Mouse (Mus musculus) lung, embryonic 16.5 days (tissue): ENCODE results near the gene Hoxa7. TPM values are rescaled to one million over a fixed set of nuclear protein-coding genes. Genes with fewer than 3 reads are reported as not detected.

ENCODE experiments used
- ATAC-seq: fragments of 200-750 bp; cut with Nextera tagmentation; 2 replicates; pipeline ENCODE4 v1.8.0; 2017; ENCODE audit warnings: low read depth, mild to moderate bottlenecking, moderate library complexity
- H3K27ac ChIP-seq: fragments of 300-500 bp; sonication (generic); 2 replicates; pipeline ENCODE4 v1.5.1; 2014; ENCODE audit warnings: mild to moderate bottlenecking, control low read depth, low read length
- H3K27me3 ChIP-seq: fragments of 300-500 bp; sonication (generic); 2 replicates; pipeline ENCODE4 v1.6.1; 2014; ENCODE audit warnings: low read depth, low read length, mixed read lengths; ENCODE audit not compliant: control insufficient read depth, insufficient read depth
- H3K36me3 ChIP-seq: fragments of 300-500 bp; sonication (generic); 2 replicates; pipeline ENCODE4 v1.6.1; 2014; ENCODE audit warnings: low read length; ENCODE audit not compliant: control insufficient read depth, insufficient read depth
- H3K4me1 ChIP-seq: fragments of 300-500 bp; sonication (generic); replicated peaks from 2 replicates; pipeline ENCODE4 v1.6.1; 2014; ENCODE audit warnings: low read length, mixed read lengths; ENCODE audit not compliant: control insufficient read depth, insufficient read depth
- H3K4me2 ChIP-seq: fragments of 300-500 bp; sonication (generic); 2 replicates; pipeline ENCODE4 v1.6.1; 2014; ENCODE audit warnings: low read depth, low read length, control low read depth
- H3K4me3 ChIP-seq: fragments of 300-500 bp; sonication (generic); 2 replicates; pipeline ENCODE4 v1.5.1; 2014; ENCODE audit warnings: mild to moderate bottlenecking, low read length, control low read depth
- H3K9ac ChIP-seq: fragments of 300-500 bp; sonication (generic); 2 replicates; pipeline ENCODE4 v1.6.1; 2014; ENCODE audit warnings: low read length, control low read depth
- H3K9me3 ChIP-seq: fragments of 300-500 bp; sonication (generic); 2 replicates; pipeline ENCODE4 v1.6.1; 2016; ENCODE audit warnings: low read length; ENCODE audit not compliant: control insufficient read depth
- WGBS: fragments of 180-500 bp; shearing (Covaris S2); extraction: QIAGEN DNeasy Blood & Tissue Kit; methylation state at CpG from one replicate; pipeline ENCODE4 v1.1.7; 2014; 5-methylcytosine and 5-hydroxymethylcytosine counted together
- polyA plus RNA-seq: library from polyadenylated mRNA; unstranded; fragments of >200 nt; fragmentation: Nextera tagmentation; extraction: Ambion mirVana; gene quantifications from 2 replicates; pipeline ENCODE4 v1.2.1, GENCODE M21; 2015

The Hoxa7 gene
- polyA plus RNA-seq, 1 experiment from 2014 or later: 5.8 TPM

GRCm38 (mm10) chr6:52203371-52204049 is 18.1 kb downstream of the Hoxa7 start:
- Histone ChIP-seq H3K36me3 (no peaks in the 10 kb centered on the region), H3K27ac (peak overlapping the region; percentile 93), H3K4me1 (peaks cover 6% of the 10 kb centered on the region), H3K4me3 (peak overlapping the region; percentile 85), H3K9me3 (no peaks in the 10 kb centered on the region), H3K27me3 (peaks cover 55% of the 10 kb centered on the region), H3K9ac (peak overlapping the region; percentile 97), H3K4me2 (peak overlapping the region; percentile 73)
- no peak; the same call in 1 of the 2 replicates for ATAC-seq
- WGBS: under 1% methylated on average over 45 of the region's 46 CpGs

DNA sequence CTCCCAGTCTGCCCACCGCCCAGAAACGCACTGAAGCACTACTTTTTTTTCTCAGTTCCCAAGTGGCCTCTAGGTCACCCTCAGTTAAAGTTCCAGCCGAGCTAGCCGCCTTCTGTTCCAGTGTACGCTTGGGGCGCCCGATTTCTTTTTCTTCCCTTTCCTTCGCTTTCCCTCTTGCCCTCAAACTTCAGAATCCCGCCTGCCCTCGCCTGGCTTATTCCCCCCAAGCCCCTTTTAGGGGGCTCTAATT is 18.6 kb downstream of the Hoxa7 start:
- 2% methylated on average over 10 of the region's 10 CpGs for WGBS
- Histone ChIP-seq H3K9me3 (no peaks in the 10 kb centered on the region), H3K9ac (peak overlapping the region; percentile 97), H3K36me3 (no peaks in the 10 kb centered on the region), H3K4me3 (peak overlapping the region; percentile 85), H3K4me2 (peak overlapping the region; percentile 73), H3K4me1 (peaks cover 7% of the 10 kb centered on the region), H3K27me3 (peaks cover 51% of the 10 kb centered on the region), H3K27ac (peak overlapping the region; percentile 93)
- ATAC-seq: no peak

- H3K27ac ChIP-seq: peak overlapping the region; percentile 93
- peaks cover 9% of the 10 kb centered on the region for H3K4me1 ChIP-seq
- no peak for ATAC-seq
- no peaks in the 10 kb centered on the region for H3K36me3 ChIP-seq
- 5% methylated on average over 22 of the region's 22 CpGs for WGBS
- peak overlapping the region; percentile 85 for H3K4me3 ChIP-seq
- peak overlapping the region; percentile 97 for H3K9ac ChIP-seq
- peaks cover 52% of the 10 kb centered on the region for H3K27me3 ChIP-seq
- peak overlapping the region; percentile 73 for H3K4me2 ChIP-seq
- no peaks in the 10 kb centered on the region for H3K9me3 ChIP-seq
These were observed 19.1 kb downstream of the Hoxa7 start for GRCm38 (mm10) chr6:52202362-52203120.

GRCm38 (mm10) chr6:52201269-52201668 is 20.4 kb downstream of the Hoxa7 start:
- Histone ChIP-seq H3K27me3 (peaks cover 46% of the 10 kb centered on the region), H3K27ac (peak overlapping the region; percentile 84), H3K9ac (peak overlapping the region; percentile 97), H3K4me2 (peak overlapping the region; percentile 73), H3K9me3 (no peaks in the 10 kb centered on the region), H3K36me3 (no peaks in the 10 kb centered on the region), H3K4me1 (peaks cover 15% of the 10 kb centered on the region), H3K4me3 (peak overlapping the region; percentile 85)
- no peak for ATAC-seq
- WGBS: 9% methylated on average over 1 of the region's 1 CpGs

- peaks cover 20% of the 10 kb centered on the region for H3K4me1 ChIP-seq
- no peaks in the 10 kb centered on the region for H3K9me3 ChIP-seq
- H3K27me3 ChIP-seq: peaks cover 46% of the 10 kb centered on the region
- H3K36me3 ChIP-seq: no peaks in the 10 kb centered on the region
- H3K27ac ChIP-seq: peak overlapping the region; percentile 84
- H3K4me3 ChIP-seq: peak overlapping the region; percentile 85
- no peak for ATAC-seq
- peak overlapping the region; percentile 73 for H3K4me2 ChIP-seq
- peak overlapping the region; percentile 97 for H3K9ac ChIP-seq
- 15% methylated on average over 10 of the region's 10 CpGs for WGBS
These were observed 20.9 kb downstream of the Hoxa7 start for GRCm38 (mm10) chr6:52200751-52201250.

- Histone ChIP-seq H3K9me3 (no peaks in the 10 kb centered on the region), H3K4me2 (peak overlapping the region; percentile 73), H3K36me3 (no peaks in the 10 kb centered on the region), H3K4me1 (peaks cover 23% of the 10 kb centered on the region), H3K4me3 (peak overlapping the region; percentile 85), H3K9ac (peak overlapping the region; percentile 97), H3K27ac (peak overlapping the region; percentile 84), H3K27me3 (peaks cover 50% of the 10 kb centered on the region)
- WGBS: 7% methylated on average over 30 of the region's 30 CpGs
- ATAC-seq: no peak
These were observed 21.4 kb downstream of the Hoxa7 start for GRCm38 (mm10) chr6:52200073-52200750.

GRCm38 (mm10) chr6:52197271-52197670 is 24.4 kb downstream of the Hoxa7 start:
- H3K4me2 ChIP-seq: peak overlapping the region; percentile 55
- H3K4me1 ChIP-seq: peaks cover 40% of the 10 kb centered on the region
- H3K9me3 ChIP-seq: no peaks in the 10 kb centered on the region
- no peaks in the 10 kb centered on the region for H3K36me3 ChIP-seq
- H3K27ac ChIP-seq: peak overlapping the region; percentile 87
- WGBS: 4% methylated on average over 10 of the region's 10 CpGs
- peaks cover 43% of the 10 kb centered on the region for H3K27me3 ChIP-seq
- peak overlapping the region; percentile 49 for H3K9ac ChIP-seq
- ATAC-seq: peak; percentile 84
- H3K4me3 ChIP-seq: peak overlapping the region; percentile 24

- ATAC-seq: peak; percentile 5; the same call in 1 of the 2 replicates
- Histone ChIP-seq H3K27ac (peak overlapping the region; percentile 87), H3K36me3 (no peaks in the 10 kb centered on the region), H3K27me3 (peaks cover 45% of the 10 kb centered on the region), H3K4me3 (peak overlapping the region; percentile 24), H3K9me3 (no peaks in the 10 kb centered on the region), H3K4me1 (peaks cover 42% of the 10 kb centered on the region), H3K9ac (peak overlapping the region; percentile 49), H3K4me2 (peak overlapping the region; percentile 55)
- WGBS: 6% methylated on average over 9 of the region's 9 CpGs
These were observed 24.8 kb downstream of the Hoxa7 start for GRCm38 (mm10) chr6:52196811-52197210.

- H3K36me3 ChIP-seq: no peaks in the 10 kb centered on the region
- ATAC-seq: no peak
- H3K4me2 ChIP-seq: peak overlapping the region; percentile 20
- H3K27ac ChIP-seq: peak overlapping the region; percentile 51
- H3K9ac ChIP-seq: peak overlapping the region; percentile 21; the same call in 1 of the 2 replicates
- peaks cover 42% of the 10 kb centered on the region for H3K27me3 ChIP-seq
- 5% methylated on average over 10 of the region's 10 CpGs for WGBS
- H3K9me3 ChIP-seq: no peaks in the 10 kb centered on the region
- H3K4me3 ChIP-seq: no peak overlapping the region
- H3K4me1 ChIP-seq: peaks cover 40% of the 10 kb centered on the region
These were observed 27.0 kb downstream of the Hoxa7 start for GRCm38 (mm10) chr6:52194690-52195089.
